ENCODE assay signal across 8 mouse cellular contexts in the genomic region with DNA sequence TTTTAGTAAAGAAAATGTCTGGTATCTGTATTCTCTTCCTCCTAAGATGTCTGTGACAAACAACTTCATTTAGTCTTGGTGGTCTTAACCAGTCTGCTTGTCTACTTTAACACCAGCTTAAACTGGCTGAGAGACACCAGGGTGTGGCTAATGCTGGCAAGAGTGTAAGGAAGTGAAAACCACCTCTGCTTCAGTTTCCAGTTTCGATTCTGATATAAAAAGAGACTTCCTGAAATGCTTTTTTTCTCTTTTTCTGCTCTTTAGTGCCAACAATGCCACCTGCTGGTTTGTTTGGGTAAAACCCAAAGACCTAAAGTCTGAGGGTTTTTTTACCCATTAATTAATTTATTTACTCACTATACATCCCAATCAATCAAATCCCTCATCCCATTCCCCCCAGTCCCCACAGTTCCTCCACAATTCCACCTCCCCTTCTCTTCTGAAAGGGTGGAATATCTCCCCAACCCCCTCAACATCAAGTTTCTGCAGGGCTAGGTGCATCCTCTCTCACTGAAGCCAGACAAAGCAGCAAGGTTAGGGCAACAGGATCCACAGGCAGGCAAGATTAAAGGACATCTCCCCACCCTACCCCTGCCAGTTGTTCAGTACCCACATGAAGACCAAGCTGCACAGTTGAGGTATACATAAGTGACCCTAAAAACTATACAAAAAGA. TPM values are rescaled to one million over a fixed set of nuclear protein-coding genes. Genes with fewer than 3 reads are reported as not detected.
DNase-seq lines count a peak whose midpoint lies in the region; ATAC-seq and TF ChIP-seq lines count a peak whose summit lies in the region.
"Not testable (repeated sequence)": the region's sequence is repeated elsewhere in the genome, so short reads cannot be mapped to it uniquely, and the experiment has no call there.

No protein-coding gene starts in this region.

- TF ChIP-seq CTCF in kidney, adult 2 months (conservative IDR thresholded peaks at IDR 0.05; ENCODE audit: insufficient read depth, insufficient read length, low read depth, low read length), result not testable (repeated sequence)

- H3K9me3 ChIP-seq in heart, embryonic 16.5 days (replicated peaks; ENCODE audit: control insufficient read depth, low read length), result not testable (repeated sequence)

- intact Hi-C loops in left cerebral cortex, postnatal 25 days (cut with DNase I), result not testable (repeated sequence)

- not testable (repeated sequence) for H3K4me1 ChIP-seq in heart, embryonic 16.5 days (ENCODE audit: control insufficient read depth, insufficient read depth, low read length); kidney, adult 2 months (ENCODE audit: control insufficient read depth, insufficient read depth, low read length)

- not testable (repeated sequence) for H3K27ac ChIP-seq in heart, embryonic 16.5 days (ENCODE audit: low read length); kidney, adult 2 months (ENCODE audit: insufficient read depth, low read depth, low read length)

- not testable (repeated sequence) for H3K4me2 ChIP-seq in heart, embryonic 16.5 days (ENCODE audit: low read depth, low read length)

- H3K4me3 ChIP-seq in heart, embryonic 16.5 days (ENCODE audit: low read length), result 0 out of 2 replicates have a peak overlapping the region, but pooled peaks have one; percentile 24
- peak overlapping the region; percentile 35; the same call in 1 of the 2 replicates for H3K4me3 ChIP-seq in kidney, adult 2 months (ENCODE audit: insufficient read depth, low read depth, low read length)

- H3K9ac ChIP-seq in heart, embryonic 16.5 days (ENCODE audit: low read length), result not testable (repeated sequence)

- not testable (repeated sequence) for TF ChIP-seq POLR2A in kidney, adult 2 months (IDR thresholded peaks at IDR 0.05; ENCODE audit: low read depth, low read length)

- peak; percentile 38 for DNase-seq in adrenal gland, adult 2 months
- DNase-seq in kidney, adult 2 months, result peak; percentile 78
- DNase-seq in left cerebral cortex, postnatal 25 days (ENCODE audit: low spot score in 2 of 2), result peak; percentile 27 to 36
- peak; percentile 7 for DNase-seq in right cerebral cortex, postnatal 25 days
- DNase-seq in urinary bladder, postnatal 14 days (ENCODE audit: low spot score), result peak; percentile 27

- not testable (repeated sequence) for H3K27me3 ChIP-seq in heart, embryonic 16.5 days (ENCODE audit: control insufficient read depth, insufficient read depth, low read length); kidney, adult 2 months (replicated peaks; ENCODE audit: control insufficient read depth, insufficient read depth, low read length)

- ATAC-seq in erythroid progenitor cell, adult 5-6 weeks (replicated peaks; ENCODE audit: low FRiP score, poor library complexity, severe bottlenecking), result peak; percentile 52; the same call in 1 of the 2 replicates
- ATAC-seq in heart, embryonic 16.5 days (replicated peaks; ENCODE audit: extremely low read depth, insufficient read depth, low FRiP score), result not testable (repeated sequence)
- ATAC-seq in megakaryocyte, adult 5-6 weeks (ENCODE audit: poor library complexity, severe bottlenecking), result peak; percentile 85

- WGBS in heart, embryonic 16.5 days, result 4% methylated on average over 1 of the region's 1 CpGs
- WGBS in kidney, adult 2 months, result 0% methylated on average over 1 of the region's 1 CpGs

- H3K36me3 ChIP-seq in heart, embryonic 16.5 days (ENCODE audit: control insufficient read depth, insufficient read depth); kidney, adult 2 months (ENCODE audit: control insufficient read depth, insufficient read depth, low read length): not testable (repeated sequence)

RNA-seq across cellular contexts. Expression of a gene that starts 53.3 kb away (rescaled TPM):
- 1 to 10 TPM; 8.4 to 8.9 TPM for total RNA-seq in adrenal gland, adult 2 months (2021)
- polyA plus RNA-seq in adrenal gland, adult 2 months (2012; rRNA removed), result 0.04 and 0.17 TPM in 2 replicates
- 24.9 and 26.4 TPM in 2 replicates for total RNA-seq in erythroid progenitor cell, adult 5-6 weeks (2015; ENCODE audit: low replicate concordance)
- total RNA-seq in erythroid progenitor cell, adult 5-6 weeks (2017; ENCODE audit: low replicate concordance), result 15.9 and 25.3 TPM in 2 replicates
- 3.3 and 3.8 TPM in 2 replicates for polyA plus RNA-seq in heart, embryonic 16.5 days (2015; fragmentation: Nextera tagmentation; extraction: Ambion mirVana)
- polyA plus RNA-seq in kidney, adult 2 months (2012; rRNA removed), result 8.5 and 12.6 TPM in 2 replicates
- total RNA-seq in left cerebral cortex, postnatal 25 days (2021), result 1 to 10 TPM; 3.4 to 4.3 TPM
- 107 and 110 TPM in 2 replicates for total RNA-seq in megakaryocyte, adult 5-6 weeks (2015)
- total RNA-seq in megakaryocyte, adult 5-6 weeks (2017), result 131 and 141 TPM in 2 replicates

Comparison
In these comparisons a context has a peak if more than half of its experiments do, and no peak if none do; other contexts are left out.
1. DNase-seq: peak in every context shown above with its lines; median percentile 78 in kidney, adult 2 months; 38 in adrenal gland, adult 2 months; 32 in left cerebral cortex, postnatal 25 days; 27 in urinary bladder, postnatal 14 days; 7 in right cerebral cortex, postnatal 25 days.